Mouse (Mus musculus) cerebellum, adult 9-11 months (tissue): ENCODE data around the gene Atp2b2.

Source experiments
- DNase-seq: peaks from one replicate; pipeline ENCODE4 v3.0.0; 2022

Gene Atp2b2

GRCm38 (mm10) chr6:113886886-113887285 lies 155.5 kb downstream of the Atp2b2 start:
- DNase-seq, result no peak

- DNase-seq, result no peak
Measured at GRCm38 (mm10) chr6:113884806-113885205, 157.6 kb downstream of the Atp2b2 start.

- no peak for DNase-seq
Measured at GRCm38 (mm10) chr6:113883225-113883624, 159.2 kb downstream of the Atp2b2 start.

- DNase-seq, result no peak
Measured at GRCm38 (mm10) chr6:113882396-113882795, 160.0 kb downstream of the Atp2b2 start.

- no peak for DNase-seq
Measured at GRCm38 (mm10) chr6:113881561-113882243, 160.7 kb downstream of the Atp2b2 start.

GRCm38 (mm10) chr6:113879366-113879765 lies 163.0 kb downstream of the Atp2b2 start:
- DNase-seq, result no peak

- DNase-seq, result no peak
Measured at GRCm38 (mm10) chr6:113878510-113879128, 163.8 kb downstream of the Atp2b2 start.

GRCm38 (mm10) chr6:113876585-113876984 lies 165.8 kb downstream of the Atp2b2 start:
- DNase-seq, result no peak

GRCm38 (mm10) chr6:113875201-113875600 lies 167.2 kb downstream of the Atp2b2 start:
- peak; percentile 76 for DNase-seq

GRCm38 (mm10) chr6:113872654-113873053 lies 169.8 kb downstream of the Atp2b2 start:
- peak; percentile 67 for DNase-seq

GRCm38 (mm10) chr6:113870775-113871174 lies 171.6 kb downstream of the Atp2b2 start:
- DNase-seq, result no peak

- DNase-seq, result peak; percentile 21
Measured at GRCm38 (mm10) chr6:113868552-113868951, 173.9 kb downstream of the Atp2b2 start.

- DNase-seq, result no peak
Measured at GRCm38 (mm10) chr6:113865699-113866098, 176.7 kb downstream of the Atp2b2 start.

- DNase-seq, result no peak
Measured at GRCm38 (mm10) chr6:113864812-113865211, 177.6 kb downstream of the Atp2b2 start.

- peak; percentile 65 for DNase-seq
Measured at GRCm38 (mm10) chr6:113862955-113863354, 179.5 kb downstream of the Atp2b2 start.

- peak; percentile 68 for DNase-seq
Measured at GRCm38 (mm10) chr6:113861938-113862337, 180.5 kb downstream of the Atp2b2 start.

- no peak for DNase-seq
Measured at GRCm38 (mm10) chr6:113861375-113861770, 181.0 kb downstream of the Atp2b2 start.

- DNase-seq, result peak; percentile 99
Measured at GRCm38 (mm10) chr6:113860735-113861374, 181.6 kb downstream of the Atp2b2 start.

- DNase-seq, result no peak
Measured at GRCm38 (mm10) chr6:113860023-113860734, 182.2 kb downstream of the Atp2b2 start.

- peak; percentile 66 for DNase-seq
Measured at GRCm38 (mm10) chr6:113858317-113858716, 184.1 kb downstream of the Atp2b2 start.

- DNase-seq, result peak; percentile 74
Measured at GRCm38 (mm10) chr6:113857310-113857873, 185.0 kb downstream of the Atp2b2 start.

GRCm38 (mm10) chr6:113856790-113857189 lies 185.6 kb downstream of the Atp2b2 start:
- DNase-seq, result peak; percentile 97

- DNase-seq, result peak; percentile 69
Measured at GRCm38 (mm10) chr6:113856095-113856646, 186.2 kb downstream of the Atp2b2 start.
